Mouse (Mus musculus): ENCODE measurements around the gene Slc10a4.

DNA sequence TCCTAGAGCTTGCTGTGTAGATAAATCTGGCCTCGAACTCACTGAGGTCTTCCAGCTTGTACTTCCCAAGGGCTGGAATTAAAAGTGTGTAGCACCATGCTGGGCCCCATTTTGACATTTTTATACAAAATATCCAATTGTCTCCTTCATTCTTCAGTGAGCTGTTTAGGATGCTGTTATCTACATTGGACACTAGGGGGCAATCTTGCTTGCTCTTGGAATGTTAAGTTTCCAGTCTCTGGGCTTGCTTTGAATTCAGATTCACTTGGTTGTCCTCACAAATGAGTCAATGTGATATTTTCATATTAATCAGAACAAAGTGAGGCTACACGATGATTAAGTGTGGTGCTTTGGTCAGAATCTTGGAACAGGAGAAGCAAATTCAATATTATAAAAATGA is 22.6 kb upstream of the Slc10a4 start:
- peak; percentile 77 for TF ChIP-seq CTCF (IDR thresholded peaks at IDR 0.05; ENCODE audit: low read depth)
- no peak for TF ChIP-seq EP300 (IDR thresholded peaks at IDR 0.05; ENCODE audit: low read depth)

Data from liver, embryonic 14.5 days (tissue).